Mouse (Mus musculus) forebrain, embryonic 14.5 days (tissue): ENCODE data around the gene Uchl1. TPM values are rescaled to one million over a fixed set of nuclear protein-coding genes. Genes with fewer than 3 reads are reported as not detected.

Experiments used
- ATAC-seq: fragments of 200-750 bp; cut with Nextera tagmentation; 2 replicates; pipeline ENCODE4 v1.8.0; 2017; ENCODE audit warnings: mild to moderate bottlenecking, moderate library complexity
- DNase-seq: peaks from one replicate; pipeline ENCODE4 v3.0.0-alpha.2; 2015; ENCODE audit warnings: low spot score
- H3K27ac ChIP-seq: fragments of 300-500 bp; sonication (generic); 2 replicates; pipeline ENCODE4 v1.5.1; 2014; ENCODE audit warnings: low read depth, mild to moderate bottlenecking, control low read depth, low read length, moderate library complexity
- H3K27me3 ChIP-seq: fragments of 300-500 bp; sonication (generic); replicated peaks from 2 replicates; pipeline ENCODE4 v1.6.1; 2014; ENCODE audit warnings: low read length, control low read depth, mixed read lengths; ENCODE audit not compliant: control insufficient read depth, insufficient read depth
- H3K36me3 ChIP-seq: fragments of 300-500 bp; sonication (generic); 2 replicates; pipeline ENCODE4 v1.6.1; 2014; ENCODE audit warnings: low read length, control low read depth; ENCODE audit not compliant: control insufficient read depth, insufficient read depth
- H3K4me1 ChIP-seq: fragments of 300-500 bp; sonication (generic); 2 replicates; pipeline ENCODE4 v1.6.1; 2014; ENCODE audit warnings: antibody characterized with exemption, low read length, control low read depth; ENCODE audit not compliant: control insufficient read depth, insufficient read depth
- H3K4me2 ChIP-seq: fragments of 300-500 bp; sonication (generic); 2 replicates; pipeline ENCODE4 v1.6.1; 2014; ENCODE audit warnings: mild to moderate bottlenecking, control low read depth, low read length
- H3K4me3 ChIP-seq: fragments of 300-500 bp; sonication (generic); 2 replicates; pipeline ENCODE4 v1.5.1; 2014; ENCODE audit warnings: low read depth, low read length, control low read depth
- H3K9ac ChIP-seq: fragments of 300-500 bp; sonication (generic); 2 replicates; pipeline ENCODE4 v1.6.1; 2014; ENCODE audit warnings: mild to moderate bottlenecking, low read length, control low read depth, moderate library complexity
- H3K9me3 ChIP-seq: fragments of 300-500 bp; sonication (generic); replicated peaks from 2 replicates; pipeline ENCODE4 v1.6.1; 2016; ENCODE audit warnings: low read length, control low read depth, mixed read lengths; ENCODE audit not compliant: control insufficient read depth
- WGBS: fragments of 180-500 bp; shearing (Covaris S2); extraction: QIAGEN DNeasy Blood & Tissue Kit; methylation state at CpG from one replicate; pipeline ENCODE4 v1.1.7; 2014; 5-methylcytosine and 5-hydroxymethylcytosine counted together
- polyA plus RNA-seq: library from polyadenylated mRNA; unstranded; fragments of >200 nt; fragmentation: Nextera tagmentation; extraction: Ambion mirVana; gene quantifications from 2 replicates; pipeline ENCODE4 v1.2.1, GENCODE M21; 2014

Gene Uchl1
- polyA plus RNA-seq, 1 experiment from 2014 or later, result 1,206 TPM

DNA sequence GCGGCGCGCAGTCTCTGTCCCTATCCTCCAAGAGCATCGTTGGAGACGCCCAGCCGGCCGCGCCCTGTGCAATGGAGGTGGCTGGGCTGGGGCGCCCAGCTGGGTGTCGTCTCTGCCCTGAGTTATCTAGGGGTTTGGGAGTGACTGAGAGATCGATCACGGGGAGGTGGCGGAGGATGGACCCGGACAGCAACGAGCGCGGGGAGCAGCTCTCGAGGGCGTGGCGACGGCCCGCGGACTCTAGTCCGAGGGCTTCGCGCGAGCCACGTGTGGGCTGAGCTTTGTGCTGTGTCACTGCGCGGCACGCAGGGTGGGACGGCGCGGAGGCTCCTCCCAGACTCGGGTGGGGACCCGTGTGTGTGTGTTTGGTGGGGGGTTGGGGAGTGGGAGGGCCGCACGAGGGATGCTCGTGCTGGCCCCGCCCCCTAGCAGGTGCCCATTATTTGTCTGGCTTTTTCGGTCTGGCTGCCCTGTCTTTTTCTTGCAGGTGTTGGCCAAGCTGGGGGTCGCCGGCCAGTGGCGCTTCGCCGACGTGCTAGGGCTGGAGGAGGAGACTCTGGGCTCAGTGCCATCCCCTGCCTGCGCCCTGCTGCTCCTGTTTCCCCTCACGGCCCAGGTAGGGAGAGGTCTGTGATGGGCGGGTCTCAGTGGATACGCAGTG, 696 bp downstream of the Uchl1 start:
- H3K4me1 ChIP-seq, result peaks cover 22% of the 10 kb centered on the region
- H3K9me3 ChIP-seq, result no peaks in the 10 kb centered on the region
- peak; percentile 84 for DNase-seq
- ATAC-seq, result peak; percentile 87
- H3K4me3 ChIP-seq, result peak overlapping the region; percentile 77
- H3K36me3 ChIP-seq, result peaks cover 20% of the 10 kb centered on the region
- WGBS, result under 1% methylated on average over 49 of the region's 51 CpGs
- peak overlapping the region; percentile 84 for H3K4me2 ChIP-seq
- H3K27me3 ChIP-seq, result no peaks in the 10 kb centered on the region
- H3K27ac ChIP-seq, result peak overlapping the region; percentile 75
- H3K9ac ChIP-seq, result peak overlapping the region; percentile 89

DNA sequence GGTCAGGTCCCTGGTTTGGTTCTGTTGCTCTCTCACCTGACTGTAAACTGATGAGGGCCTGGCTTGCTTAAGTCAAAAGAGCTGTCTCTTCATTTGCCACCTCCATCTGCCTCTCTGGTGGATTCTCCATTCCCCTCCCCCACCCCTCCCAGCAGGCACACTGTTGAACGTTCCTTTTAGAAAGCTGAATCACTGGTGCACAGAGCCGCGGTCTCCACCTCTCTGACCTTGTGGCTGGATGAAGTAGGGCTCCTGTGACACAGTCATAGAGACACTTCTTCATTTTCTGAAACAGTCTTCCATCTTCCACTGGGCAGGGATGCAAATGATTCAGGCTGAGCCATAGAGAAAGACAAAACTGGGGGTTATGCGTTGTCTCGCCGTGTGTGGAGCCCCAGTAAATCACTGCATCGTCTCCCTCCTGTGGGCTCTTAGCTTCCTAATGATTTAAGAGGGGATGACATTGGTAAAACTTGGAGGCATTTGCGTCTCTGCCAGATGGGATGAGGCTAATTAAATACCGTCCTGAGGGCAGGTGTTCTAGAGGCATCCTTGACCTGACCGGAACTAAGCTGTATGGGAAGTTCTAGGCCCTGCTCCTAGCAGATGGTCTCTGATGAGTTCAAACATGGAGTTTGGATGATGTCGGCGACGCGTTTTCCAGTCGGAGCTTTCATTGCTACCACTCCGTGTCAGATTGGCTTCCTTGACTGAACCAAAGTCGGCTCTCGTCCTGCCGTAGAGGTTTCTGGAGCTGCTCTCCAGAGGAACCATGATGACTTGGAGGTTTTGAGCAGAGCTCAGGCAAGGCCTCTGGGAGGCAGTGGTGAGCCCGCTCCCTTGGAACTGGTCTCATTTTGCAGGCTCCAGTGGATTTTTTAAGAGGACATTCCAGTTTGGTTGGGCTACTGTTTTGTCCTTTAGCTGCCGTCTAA, 1.8 kb downstream of the Uchl1 start:
- Histone ChIP-seq H3K27me3 (no peaks in the 10 kb centered on the region), H3K4me2 (peak overlapping the region; percentile 84), H3K36me3 (peaks cover 31% of the 10 kb centered on the region), H3K27ac (no peak overlapping the region), H3K4me3 (peak overlapping the region; percentile 77), H3K9me3 (no peaks in the 10 kb centered on the region), H3K4me1 (peaks cover 22% of the 10 kb centered on the region), H3K9ac (peak overlapping the region; percentile 89)
- DNase-seq, result peak; percentile 36
- WGBS, result 69% methylated on average over 21 of the region's 21 CpGs
- ATAC-seq, result no peak

DNA sequence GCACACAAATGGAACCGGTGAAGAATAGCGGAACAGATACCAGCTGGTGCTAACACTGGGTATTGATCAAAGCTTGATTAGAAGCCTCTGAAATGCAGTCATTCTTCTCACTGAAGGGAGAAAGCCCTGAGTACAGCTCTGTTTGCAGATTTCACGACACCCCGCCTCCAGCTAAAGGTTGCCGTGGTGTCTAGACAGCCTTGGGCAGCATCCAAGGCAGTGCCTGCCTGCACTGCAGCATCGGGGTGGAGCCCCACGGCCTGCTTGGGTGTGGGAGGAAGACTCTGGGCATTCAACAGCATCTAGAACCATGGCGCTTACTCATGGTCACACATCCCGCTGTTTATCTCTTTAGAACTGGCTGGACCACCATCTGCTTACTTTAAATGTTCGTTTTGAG, 3.3 kb downstream of the Uchl1 start:
- DNase-seq (peak; percentile 62), ATAC-seq (no peak)
- Histone ChIP-seq H3K27me3 (no peaks in the 10 kb centered on the region), H3K27ac (no peak overlapping the region), H3K4me2 (peak overlapping the region; percentile 84), H3K36me3 (peaks cover 46% of the 10 kb centered on the region), H3K9ac (peak overlapping the region; percentile 35; the same call in 1 of the 2 replicates), H3K4me1 (peaks cover 22% of the 10 kb centered on the region), H3K9me3 (no peaks in the 10 kb centered on the region), H3K4me3 (peak overlapping the region; percentile 77)
- WGBS, result 41% methylated on average over 10 of the region's 10 CpGs

DNA sequence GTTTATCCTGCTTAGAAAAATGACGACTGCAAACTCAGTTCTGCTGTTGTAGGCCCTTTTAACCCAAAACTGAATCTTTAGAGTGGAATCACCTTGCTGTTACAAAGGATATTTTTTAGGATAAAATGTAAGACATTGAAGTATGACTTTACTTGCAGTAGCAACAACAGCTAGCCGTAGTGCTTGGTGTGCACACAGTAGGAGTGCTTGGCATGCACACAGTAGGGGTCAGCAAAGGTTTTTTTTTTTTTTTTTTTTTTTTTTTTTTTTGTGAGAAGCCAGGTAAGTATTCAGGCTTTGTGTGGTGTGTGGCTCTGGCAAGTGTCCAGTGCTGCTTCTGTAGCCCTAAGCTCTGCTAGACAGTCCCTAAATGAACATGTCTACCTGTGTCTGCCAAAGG, 10.0 kb downstream of the Uchl1 start:
- H3K4me3 ChIP-seq, result no peak overlapping the region
- peaks cover 90% of the 10 kb centered on the region for H3K36me3 ChIP-seq
- H3K4me2 ChIP-seq, result no peak overlapping the region
- no peak for DNase-seq
- H3K27ac ChIP-seq, result no peak overlapping the region
- WGBS, result 88% methylated on average over 2 of the region's 2 CpGs
- no peaks in the 10 kb centered on the region for H3K4me1 ChIP-seq
- no peak overlapping the region for H3K9ac ChIP-seq
- no peaks in the 10 kb centered on the region for H3K27me3 ChIP-seq
- H3K9me3 ChIP-seq, result no peaks in the 10 kb centered on the region
- ATAC-seq, result no peak

DNA sequence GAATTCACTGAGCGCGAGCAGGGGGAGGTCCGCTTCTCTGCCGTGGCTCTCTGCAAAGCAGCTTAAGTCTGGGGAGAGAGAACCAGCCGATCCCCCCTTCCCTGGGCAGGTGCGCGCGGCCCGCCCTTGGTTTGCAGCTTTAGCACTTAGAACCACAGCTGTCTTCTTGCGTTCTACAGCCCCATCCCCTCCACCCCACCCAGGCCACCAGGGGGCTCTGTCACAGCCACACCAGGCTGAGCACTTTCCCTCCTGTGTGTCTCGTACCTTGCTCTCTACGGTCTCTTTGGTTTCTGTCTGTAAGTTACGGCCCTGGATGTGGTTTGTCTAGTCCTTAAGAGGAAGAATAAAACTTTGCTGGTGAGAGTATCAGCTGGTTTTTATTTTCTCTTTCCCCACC, 11.0 kb downstream of the Uchl1 start:
- H3K4me3 ChIP-seq, result no peak overlapping the region
- H3K4me1 ChIP-seq, result no peaks in the 10 kb centered on the region
- DNase-seq (no peak), ATAC-seq (no peak)
- H3K9me3 ChIP-seq, result no peaks in the 10 kb centered on the region
- H3K36me3 ChIP-seq, result peaks cover 81% of the 10 kb centered on the region
- H3K27ac ChIP-seq, result no peak overlapping the region
- no peak overlapping the region for H3K4me2 ChIP-seq
- no peak overlapping the region for H3K9ac ChIP-seq
- no peaks in the 10 kb centered on the region for H3K27me3 ChIP-seq
- 91% methylated on average over 13 of the region's 13 CpGs for WGBS

DNA sequence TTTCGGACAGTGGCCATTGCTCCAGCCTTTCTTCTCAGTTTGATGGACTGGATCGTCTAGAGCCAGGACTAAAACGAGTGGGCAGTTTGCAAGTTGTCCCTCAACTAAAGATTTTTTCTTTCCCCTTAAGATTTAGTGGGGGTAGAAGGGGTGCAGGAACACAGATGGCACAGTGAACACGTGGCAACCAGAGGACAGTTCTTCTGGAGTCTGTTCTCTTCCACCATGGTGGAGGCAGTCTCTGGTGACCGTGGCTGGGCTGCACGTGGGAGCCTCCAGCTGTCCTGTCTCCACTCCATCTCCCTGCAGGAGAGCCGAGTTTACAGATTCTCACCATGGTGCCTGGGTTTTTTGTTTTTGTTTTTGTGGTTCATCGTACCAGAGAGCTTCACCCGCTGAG, 11.8 kb downstream of the Uchl1 start:
- Histone ChIP-seq H3K27me3 (no peaks in the 10 kb centered on the region), H3K9ac (no peak overlapping the region), H3K4me3 (no peak overlapping the region), H3K4me1 (no peaks in the 10 kb centered on the region), H3K27ac (no peak overlapping the region), H3K36me3 (peaks cover 72% of the 10 kb centered on the region), H3K4me2 (no peak overlapping the region), H3K9me3 (no peaks in the 10 kb centered on the region)
- DNase-seq (no peak), ATAC-seq (no peak)
- WGBS, result 78% methylated on average over 9 of the region's 9 CpGs

DNA sequence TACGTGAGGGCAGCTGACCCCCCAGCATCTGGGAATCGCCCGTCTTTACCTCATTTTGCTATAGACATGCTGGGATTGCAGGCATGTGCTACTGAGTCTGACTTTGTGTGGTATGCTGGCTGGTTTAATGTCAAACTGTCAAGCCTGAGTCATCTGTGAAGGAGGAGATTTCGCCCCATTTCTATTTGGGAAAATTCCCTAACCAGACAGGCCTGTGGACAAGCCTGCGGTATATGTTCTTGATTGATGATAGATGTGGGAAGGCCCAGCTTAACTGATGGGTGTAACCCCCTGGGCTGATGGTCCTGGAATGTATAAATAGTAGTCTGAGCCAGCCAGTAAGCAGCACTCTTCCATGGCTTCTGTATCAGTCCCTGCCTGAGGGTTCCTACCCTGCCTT, 12.4 kb downstream of the Uchl1 start:
- Histone ChIP-seq H3K4me1 (no peaks in the 10 kb centered on the region), H3K4me3 (no peak overlapping the region), H3K27ac (no peak overlapping the region), H3K4me2 (no peak overlapping the region), H3K27me3 (no peaks in the 10 kb centered on the region), H3K36me3 (peaks cover 66% of the 10 kb centered on the region), H3K9me3 (no peaks in the 10 kb centered on the region), H3K9ac (no peak overlapping the region)
- 98% methylated on average over 5 of the region's 5 CpGs for WGBS
- DNase-seq (no peak), ATAC-seq (no peak)

DNA sequence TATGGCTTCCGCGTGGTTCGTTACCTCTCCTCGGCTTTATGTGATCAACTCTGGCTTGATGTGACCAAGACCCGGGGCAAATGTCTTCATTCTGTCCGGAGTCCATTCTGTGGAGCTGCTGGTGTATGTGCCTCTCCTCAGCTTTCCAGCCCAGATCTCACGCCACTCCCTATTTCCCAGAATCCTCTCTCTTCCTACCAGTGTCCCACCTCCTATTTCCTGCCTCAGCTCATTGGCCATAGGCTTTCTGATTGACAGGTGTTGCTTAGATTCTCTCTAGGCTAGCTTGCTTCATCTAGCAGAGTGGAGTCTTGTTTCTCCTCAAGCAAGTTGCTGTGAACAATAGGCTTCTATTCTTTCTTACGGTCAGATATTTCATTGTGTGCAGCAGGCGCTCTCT, 13.9 kb downstream of the Uchl1 start:
- Histone ChIP-seq H3K9ac (no peak overlapping the region), H3K4me3 (no peak overlapping the region), H3K27me3 (no peaks in the 10 kb centered on the region), H3K4me1 (no peaks in the 10 kb centered on the region), H3K27ac (no peak overlapping the region), H3K9me3 (no peaks in the 10 kb centered on the region), H3K4me2 (no peak overlapping the region), H3K36me3 (peaks cover 51% of the 10 kb centered on the region)
- WGBS, result 80% methylated on average over 9 of the region's 9 CpGs
- ATAC-seq (no peak), DNase-seq (no peak)

DNA sequence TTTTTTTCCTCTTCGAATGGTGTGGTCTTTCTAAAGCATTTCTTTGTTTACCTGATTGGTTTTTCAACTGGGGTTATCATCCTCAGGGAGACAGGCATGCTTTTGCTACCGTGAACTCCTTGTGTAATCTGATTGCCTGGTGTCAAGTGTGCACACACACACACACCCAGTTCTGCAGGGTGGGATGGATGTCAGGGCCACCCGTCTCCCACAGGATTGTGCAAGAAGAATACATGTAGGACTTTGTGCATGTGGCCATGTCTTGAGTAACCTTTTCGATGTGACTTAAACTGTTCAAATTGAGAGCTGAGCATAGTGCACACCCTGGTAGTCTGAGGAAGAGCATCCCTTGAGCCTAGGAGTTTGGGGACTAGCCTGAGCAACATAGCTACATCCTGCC, 17.3 kb downstream of the Uchl1 start:
- Histone ChIP-seq H3K9ac (no peak overlapping the region), H3K4me2 (no peak overlapping the region), H3K27me3 (no peaks in the 10 kb centered on the region), H3K4me1 (no peaks in the 10 kb centered on the region), H3K9me3 (no peaks in the 10 kb centered on the region), H3K27ac (no peak overlapping the region), H3K36me3 (peaks cover 18% of the 10 kb centered on the region), H3K4me3 (no peak overlapping the region)
- no peak for DNase-seq
- WGBS, result 86% methylated on average over 4 of the region's 4 CpGs
- no peak for ATAC-seq
